Mouse (Mus musculus) gastrocnemius, postnatal 36 days (tissue): ENCODE measurements around the gene Ubr3. TPM values are rescaled to one million over a fixed set of nuclear protein-coding genes. Genes with fewer than 3 reads are reported as not detected.

Experiments
- DNase-seq, 2 experiments: peaks; one replicate each; pipeline ENCODE4 v3.0.0; 2022
- intact Hi-C: fragments of 180-260 bp; cut with DNase I; formaldehyde crosslinking; loops from one replicate; pipeline ENCODE4 v1.15.1; 2025
- long read RNA-seq, 2 experiments: library from polyadenylated mRNA; stranded (forward); transcript quantifications; one replicate each; pipeline ENCODE4 v2.0.0; 2021
- total RNA-seq, 2 experiments: library from RNA; stranded (reverse); gene quantifications; 2 replicates each; pipeline ENCODE4 v1.2.3; 2021

The Ubr3 gene
- total RNA-seq, result 100 to 1,000 TPM; 162 to 170 TPM
- long read RNA-seq, experiment 1, full-length matches to known transcripts, result 1 of 63 reads
- long read RNA-seq, experiment 1, partial matches to known transcripts, result 55 of 63 reads
- long read RNA-seq, experiment 1, other reads (novel, unspliced or antisense), result 7 of 63 reads
- long read RNA-seq, experiment 2, partial matches to known transcripts, result 66 of 71 reads
- long read RNA-seq, experiment 2, other reads (novel, unspliced or antisense), result 3 of 71 reads

DNA sequence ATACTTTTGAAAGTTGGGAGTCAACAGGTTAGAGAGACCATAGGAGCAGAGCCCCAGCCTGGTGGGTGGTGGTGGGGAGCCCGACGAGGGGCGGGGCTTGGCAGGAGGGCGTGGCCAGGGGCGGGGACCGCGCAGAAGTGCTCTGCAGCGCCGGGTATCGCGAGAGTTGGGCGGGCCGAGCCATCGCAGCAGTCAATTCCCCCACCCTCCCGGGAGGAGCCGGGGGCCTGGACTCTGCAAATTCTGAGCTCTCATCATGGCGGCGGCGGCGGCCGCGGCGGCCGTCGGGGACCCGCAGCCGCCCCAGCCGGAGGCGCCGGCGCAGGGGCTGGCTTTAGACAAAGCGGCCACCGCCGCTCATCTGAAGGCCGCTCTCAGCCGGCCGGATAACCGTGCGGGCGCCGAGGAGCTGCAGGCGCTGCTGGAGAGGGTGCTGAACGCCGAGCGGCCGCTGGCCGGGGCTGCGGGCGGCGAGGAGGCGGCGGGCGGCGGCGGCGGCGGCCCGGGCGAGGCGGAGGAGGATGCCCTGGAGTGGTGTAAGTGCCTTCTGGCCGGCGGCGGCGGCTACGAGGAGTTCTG lies at the start of gene Ubr3:
Gene Ubr3 (plus strand): TSS at position 208 of the 579 bp plus-strand sequence.
- DNase-seq, result peak; percentile 94 to 98
- intact Hi-C loops, result loop anchor here (5.0 kb wide), 1 partner anchor 35 kb away; the partner anchor contains the start of gene Ssb

DNA sequence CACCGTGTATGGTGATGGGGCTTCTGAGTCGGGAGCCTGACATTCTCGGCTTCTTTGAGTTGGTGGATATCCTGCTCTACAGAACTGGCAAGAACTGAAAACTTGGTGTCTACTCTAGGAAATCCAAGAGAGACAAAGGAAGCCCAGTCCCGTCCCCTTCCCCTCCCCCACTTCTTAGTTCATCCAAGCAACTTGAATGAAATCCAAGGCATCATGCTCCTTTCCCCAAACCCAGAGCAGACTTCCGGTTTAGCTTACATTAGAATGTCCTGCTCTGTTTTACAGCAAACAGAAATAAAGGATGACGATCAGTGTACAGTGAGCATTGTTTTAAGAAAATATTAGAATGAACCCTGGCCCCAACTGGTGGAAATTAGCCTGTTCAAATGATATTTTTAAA lies 47.8 kb upstream of the Ubr3 start:
- no peak for DNase-seq
- intact Hi-C loops, result no loop called here

- intact Hi-C loops, result no loop called here
These were observed 45.5 kb upstream of the Ubr3 start for GRCm38 (mm10) chr2:69851427-69852058.

GRCm38 (mm10) chr2:69856392-69856791 lies 40.7 kb upstream of the Ubr3 start:
- DNase-seq, result no peak

More at GRCm38 (mm10) chr2:69851427-69852058, 45.5 kb upstream of the Ubr3 start:
- no peak for DNase-seq

GRCm38 (mm10) chr2:69857882-69858281 lies 39.2 kb upstream of the Ubr3 start:
- intact Hi-C loops, result no loop called here
- no peak for DNase-seq

More at GRCm38 (mm10) chr2:69856392-69856791, 40.7 kb upstream of the Ubr3 start:
- intact Hi-C loops, result no loop called here

GRCm38 (mm10) chr2:69860972-69861452 lies 36.0 kb upstream of the Ubr3 start:
- intact Hi-C loops, result loop anchor here (5.0 kb wide), 1 partner anchor 36 kb away; the partner anchor contains the start of gene Ubr3
- no peak for DNase-seq

GRCm38 (mm10) chr2:69861485-69862091 lies 35.5 kb upstream of the Ubr3 start, which contains the start of gene Ssb:
TSS of gene Ssb (plus strand) at chr2:69861562.
- DNase-seq, result peak; percentile 86 to 90
- intact Hi-C loops, result loop anchor here (5.0 kb wide), 1 partner anchor 36 kb away; the partner anchor contains the start of gene Ubr3

DNA sequence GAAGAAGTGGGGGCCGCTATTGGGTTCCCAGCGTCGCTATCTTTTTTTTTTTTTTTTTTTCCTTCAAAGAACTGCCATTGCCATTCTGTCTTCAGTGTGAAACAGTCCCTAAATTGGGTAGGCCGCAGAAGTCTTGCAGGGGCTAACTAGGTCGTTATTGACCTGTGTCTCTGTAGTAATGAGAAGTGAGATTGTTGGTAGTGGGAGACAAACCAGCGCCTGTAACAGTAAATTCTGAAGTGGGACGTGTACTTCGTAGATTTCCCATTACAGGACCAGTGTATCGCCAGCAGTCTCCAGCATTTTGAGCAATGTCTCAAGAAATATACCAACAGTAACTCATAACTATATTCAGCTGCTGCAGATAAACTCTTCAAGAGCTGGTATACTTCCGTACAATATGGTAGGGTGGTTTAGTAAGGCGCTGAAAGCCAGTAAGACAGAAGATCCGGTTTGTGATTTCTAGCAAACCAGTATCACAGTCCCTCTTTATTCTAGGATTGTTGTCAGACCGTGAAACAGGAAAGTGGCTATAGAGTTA lies 34.9 kb upstream of the Ubr3 start:
- intact Hi-C loops, result loop anchor here (5.0 kb wide), 1 partner anchor 35 kb away; the partner anchor contains the start of gene Ubr3
- DNase-seq, result no peak

- no peak for DNase-seq
- intact Hi-C loops, result no loop called here
These were observed 13.1 kb upstream of the Ubr3 start for GRCm38 (mm10) chr2:69883990-69884391.

DNA sequence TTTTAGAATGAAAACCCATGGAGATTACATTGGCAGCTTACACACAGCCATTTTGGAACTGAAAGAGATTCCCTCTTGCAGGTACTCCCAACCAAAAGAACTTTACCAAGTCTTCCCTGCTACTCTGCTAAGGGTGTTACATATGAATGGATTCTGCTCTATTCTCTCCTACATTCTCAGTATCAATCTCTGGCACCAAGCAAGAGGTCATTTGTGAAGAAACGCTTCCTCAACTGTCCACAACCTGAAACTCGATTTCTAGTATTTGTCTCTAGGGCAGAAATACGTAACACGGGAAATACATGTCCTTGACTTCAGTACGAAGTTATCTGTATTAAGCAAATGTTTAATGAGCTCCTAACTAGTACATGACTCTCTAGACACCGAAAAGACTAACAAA lies 12.5 kb upstream of the Ubr3 start:
- intact Hi-C loops, result no loop called here
- DNase-seq, result no peak

DNA sequence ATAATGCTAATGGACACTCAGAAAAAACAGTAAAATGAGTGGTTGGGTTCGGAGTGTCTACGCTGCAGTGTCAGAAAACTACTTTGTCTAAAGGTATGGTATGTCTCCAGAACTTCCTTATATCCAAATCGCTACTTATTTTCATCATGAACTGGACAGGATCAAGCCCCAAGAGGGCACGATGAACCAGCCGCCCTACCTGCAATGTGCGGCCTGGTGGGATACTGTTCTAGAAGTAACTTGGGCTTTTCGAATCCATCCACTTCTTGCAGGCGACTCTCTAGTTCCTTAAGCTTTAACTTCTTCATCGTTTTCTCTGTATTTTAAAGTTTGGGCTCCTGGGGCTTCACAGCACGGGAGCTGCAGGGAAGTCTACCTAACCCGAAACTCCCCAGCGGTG lies 12.0 kb upstream of the Ubr3 start:
- no peak for DNase-seq
- intact Hi-C loops, result no loop called here

DNA sequence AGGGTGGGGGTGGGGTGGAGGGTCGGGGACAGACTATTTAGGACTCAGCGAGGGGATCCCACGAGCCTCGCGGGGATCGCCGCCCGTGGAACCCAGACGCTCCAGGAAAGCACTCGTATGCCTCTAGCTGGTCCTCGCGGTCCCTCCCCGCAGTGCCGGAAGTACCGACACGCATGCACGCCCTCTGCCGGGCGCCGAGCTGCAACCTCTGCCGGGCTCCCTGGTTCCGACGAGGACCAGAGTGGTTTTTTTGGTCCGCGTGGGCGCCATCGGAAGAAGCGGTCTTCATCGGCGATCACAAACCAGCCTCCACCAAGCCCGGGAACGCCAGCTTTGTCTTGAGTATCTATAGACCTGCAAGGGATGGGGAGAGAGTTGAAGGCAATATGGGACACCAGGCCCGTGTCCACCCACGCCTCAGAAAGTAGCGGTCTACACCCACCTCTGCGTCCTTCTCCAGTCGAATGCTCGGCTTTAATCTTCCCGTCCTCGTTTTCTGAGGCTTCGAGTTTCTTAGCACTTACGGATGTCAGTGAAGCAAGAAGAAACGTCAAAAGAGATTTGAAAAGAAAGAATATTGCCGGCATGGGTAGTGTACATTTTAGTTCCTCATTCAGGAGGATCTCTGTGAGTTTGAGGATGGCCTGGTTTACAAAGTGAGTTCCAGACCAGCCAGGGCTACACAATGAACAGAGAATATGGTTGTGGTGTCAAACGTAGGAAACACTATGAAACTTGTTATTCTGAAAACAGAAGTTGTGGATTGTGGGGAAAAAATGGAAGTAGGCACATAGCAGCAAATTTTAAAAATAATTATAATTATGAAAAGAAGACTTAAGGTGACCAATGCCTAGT lies 11.4 kb upstream of the Ubr3 start, which contains the start of gene Mettl5:
Gene Mettl5 (minus strand): TSS at position 165 of the 855 bp plus-strand sequence.
- intact Hi-C loops, result no loop called here
- peak; percentile 81 to 83 for DNase-seq

DNA sequence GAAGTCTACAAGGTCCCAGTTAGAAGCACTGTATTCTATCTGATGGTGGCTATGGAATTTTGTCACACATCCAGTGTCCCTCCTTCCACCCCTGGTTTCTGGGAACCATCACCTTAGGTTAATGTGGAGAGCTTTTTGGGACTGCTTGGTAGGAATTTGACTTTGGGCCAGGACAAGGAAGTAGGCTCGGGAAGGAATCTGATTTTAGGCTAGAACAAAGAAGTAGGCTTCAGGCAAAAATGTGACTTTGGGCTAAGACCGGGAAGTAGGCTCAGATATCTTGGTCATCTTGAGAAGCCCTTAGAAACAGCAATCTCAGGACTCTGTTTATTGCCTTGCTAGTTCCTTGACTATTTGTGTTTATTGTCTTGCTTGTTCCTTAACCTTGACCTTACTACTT lies 8.1 kb upstream of the Ubr3 start:
- intact Hi-C loops, result no loop called here
- no peak for DNase-seq

DNA sequence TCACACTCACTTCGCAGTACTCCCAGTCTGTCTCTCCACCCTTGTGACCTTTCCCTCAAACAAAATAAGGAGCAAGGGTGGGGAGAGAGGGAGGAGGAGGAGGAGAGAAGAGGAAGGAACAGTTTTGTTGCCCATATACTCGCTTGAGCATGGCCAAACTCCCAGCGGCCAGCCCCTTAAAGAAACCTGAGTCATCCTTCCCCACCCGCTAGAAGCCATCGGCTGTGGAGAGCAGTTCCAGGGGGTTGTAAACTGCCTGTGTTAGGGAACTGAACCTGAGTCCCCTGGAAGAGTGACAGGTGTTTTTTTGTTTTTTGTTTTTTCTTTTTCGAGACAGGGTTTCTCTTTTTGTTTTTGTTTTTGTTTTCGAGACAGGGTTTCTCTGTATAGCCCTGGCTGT lies 6.2 kb upstream of the Ubr3 start:
- intact Hi-C loops, result no loop called here
- DNase-seq, result no peak

- intact Hi-C loops, result no loop called here
- no peak for DNase-seq
These were observed 3.9 kb upstream of the Ubr3 start for GRCm38 (mm10) chr2:69893145-69893544.

GRCm38 (mm10) chr2:69893891-69894290 lies 3.2 kb upstream of the Ubr3 start:
- intact Hi-C loops, result no loop called here
- DNase-seq, result no peak

GRCm38 (mm10) chr2:69895502-69896223 lies 1.4 kb upstream of the Ubr3 start:
- intact Hi-C loops, result loop anchor here (5.0 kb wide), 1 partner anchor 33 kb away; the partner anchor contains the start of gene Ssb
- no peak for DNase-seq

DNA sequence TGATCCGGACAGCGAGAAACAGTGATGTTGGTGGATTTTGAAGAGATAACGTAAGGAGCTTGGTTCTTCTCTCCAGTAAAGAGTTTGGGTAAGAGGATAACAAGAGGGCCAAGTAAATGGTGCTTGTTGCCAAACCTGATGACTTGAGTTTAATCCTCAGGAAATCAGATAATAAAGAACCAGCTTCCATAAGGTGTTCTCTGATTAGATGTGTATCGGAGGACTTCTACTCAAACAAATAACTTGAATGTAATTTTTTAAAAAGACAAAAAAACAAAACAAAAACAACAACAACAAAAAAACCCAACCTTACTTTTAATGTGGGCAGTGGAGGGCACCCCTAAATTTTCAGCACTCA lies 843 bp upstream of the Ubr3 start:
- intact Hi-C loops, result loop anchor here (5.0 kb wide), 1 partner anchor 34 kb away; the partner anchor contains the start of gene Ssb
- no peak for DNase-seq
